Mouse (Mus musculus) 416B (cell line): ENCODE data around the gene Gm14443.
"Not testable (repeated sequence)": the region's sequence is repeated elsewhere in the genome, so short reads cannot be mapped to it uniquely, and the experiment has no call there.

Source experiments
- DNase-seq: peaks from one replicate; pipeline ENCODE4 v3.0.0; 2011; ENCODE audit warnings: low read depth

The Gm14443 gene

GRCm38 (mm10) chr2:175175401-175176180 is at the start of gene Gm14443:
TSS of gene Gm14443 (minus strand) at chr2:175175871.
- DNase-seq = peak; percentile 19

DNA sequence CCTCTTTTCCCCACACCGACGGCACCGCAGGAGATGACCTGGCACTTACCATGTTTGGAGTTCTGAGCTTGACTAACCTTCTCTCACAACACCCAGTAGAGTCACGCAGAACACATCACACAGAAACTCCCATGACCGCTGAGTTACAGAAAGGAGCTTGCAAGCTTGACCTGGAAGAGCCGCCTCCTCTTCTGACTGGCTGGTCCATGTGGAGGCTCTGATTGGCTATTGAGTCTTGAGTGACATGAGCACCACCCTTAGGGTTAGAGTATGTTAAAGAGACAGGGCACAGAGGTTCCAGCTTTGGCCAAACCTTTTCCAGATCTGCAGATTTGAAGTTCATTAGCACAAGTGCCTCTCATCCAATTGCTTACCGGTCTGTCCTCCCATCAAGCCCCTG is 31.1 kb upstream of the Gm14443 start, which contains the start of gene Gm14391:
TSS of gene Gm14391 (minus strand) at position 186 of the 400 bp plus-strand sequence.
- not testable (repeated sequence) for DNase-seq

GRCm38 (mm10) chr2:175179008-175179407 is 3.3 kb upstream of the Gm14443 start:
- DNase-seq = not testable (repeated sequence)

GRCm38 (mm10) chr2:175176312-175176711 is 641 bp upstream of the Gm14443 start:
- DNase-seq = no peak

- DNase-seq = not testable (repeated sequence)
Observed at GRCm38 (mm10) chr2:175174058-175174457, 1.6 kb downstream of the Gm14443 start.

DNA sequence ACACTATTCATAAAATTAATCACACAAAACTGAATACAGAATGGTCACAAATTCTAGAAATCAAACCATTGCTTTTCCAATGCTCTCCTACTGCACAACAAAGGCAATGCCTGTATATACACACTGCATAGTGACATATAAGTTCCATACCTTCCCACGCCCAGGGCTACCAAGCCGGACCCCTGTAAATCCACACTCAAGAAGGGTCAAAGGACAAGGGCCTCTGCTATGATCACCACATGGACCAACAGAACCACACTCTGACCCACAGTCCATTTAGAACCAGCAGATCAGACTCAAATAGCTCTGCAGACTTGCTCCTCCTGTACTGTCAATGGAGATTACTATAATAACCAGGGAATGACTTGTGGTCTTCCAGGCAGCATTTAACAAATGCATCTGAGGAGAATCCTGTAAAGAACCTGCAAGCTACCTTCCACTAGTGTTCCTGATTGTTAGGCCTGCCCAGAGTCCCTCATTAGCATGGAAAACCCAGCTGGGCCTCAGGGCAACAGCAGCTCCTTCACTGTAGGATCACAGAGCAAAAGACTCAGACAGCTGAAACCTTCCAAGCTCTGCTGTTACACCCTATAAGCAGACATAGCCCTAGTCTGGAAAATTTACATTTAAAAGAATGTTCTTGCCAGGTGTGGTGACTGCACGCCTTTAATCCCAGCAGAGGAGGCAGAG is 2.6 kb downstream of the Gm14443 start:
- DNase-seq = not testable (repeated sequence)

DNA sequence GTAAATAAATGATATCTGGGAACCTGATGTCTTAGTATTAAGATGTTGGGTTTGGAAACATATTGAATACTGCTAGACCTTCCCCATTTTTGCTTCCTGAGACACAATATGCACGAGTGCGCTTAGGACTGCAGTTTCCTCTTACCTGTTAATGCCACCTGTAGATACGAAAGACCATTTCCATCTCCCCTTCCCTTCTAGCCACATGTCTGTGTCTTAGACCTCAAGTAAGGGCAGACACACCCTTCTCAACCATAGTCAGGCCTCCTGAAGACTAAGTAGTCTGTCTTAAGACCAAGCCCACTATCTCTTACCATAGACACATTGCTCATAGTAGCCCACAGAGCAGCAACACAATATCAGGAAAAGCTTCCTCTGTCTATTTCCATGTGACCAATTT is 3.5 kb downstream of the Gm14443 start:
- DNase-seq = no peak

GRCm38 (mm10) chr2:175166870-175167269 is 8.8 kb downstream of the Gm14443 start:
- not testable (repeated sequence) for DNase-seq

DNA sequence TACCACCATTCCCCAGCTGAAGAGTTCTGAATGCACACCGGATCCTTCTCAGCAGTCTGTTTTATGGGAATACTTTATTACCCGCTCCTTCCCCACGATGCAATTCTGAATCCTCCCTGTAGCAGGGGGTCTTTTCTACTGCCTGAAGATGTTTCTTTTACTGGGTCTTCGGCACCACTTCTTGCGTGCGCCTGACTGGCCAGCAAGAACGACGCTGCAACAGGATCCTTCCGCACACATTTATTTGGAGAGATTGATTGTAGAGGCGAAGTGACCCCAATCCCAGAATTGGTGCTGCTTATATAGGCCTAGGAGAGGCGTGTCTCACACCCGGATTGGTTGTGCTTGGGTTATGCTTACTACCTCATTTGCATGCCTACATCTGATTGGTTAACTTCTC is 10.6 kb downstream of the Gm14443 start:
- not testable (repeated sequence) for DNase-seq

DNA sequence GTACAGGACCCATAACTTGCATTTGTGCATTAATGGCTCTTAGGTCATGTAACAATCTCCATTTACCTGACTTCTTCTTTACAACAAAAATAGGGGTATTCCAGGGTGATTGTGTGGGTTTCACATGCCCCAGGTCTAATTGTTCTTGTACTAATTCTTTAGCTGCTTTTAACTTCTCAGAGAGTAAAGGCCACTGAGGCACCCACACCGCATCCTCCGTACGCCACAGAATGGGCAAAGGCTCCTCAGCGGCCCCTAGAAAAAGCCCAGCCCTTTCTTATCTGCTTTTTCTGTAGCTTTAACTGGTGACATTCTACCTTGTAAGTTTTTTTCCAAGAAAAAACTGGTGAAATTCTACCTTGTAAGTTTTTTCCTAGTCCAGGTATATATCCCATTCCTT is 14.2 kb downstream of the Gm14443 start:
- not testable (repeated sequence) for DNase-seq

DNA sequence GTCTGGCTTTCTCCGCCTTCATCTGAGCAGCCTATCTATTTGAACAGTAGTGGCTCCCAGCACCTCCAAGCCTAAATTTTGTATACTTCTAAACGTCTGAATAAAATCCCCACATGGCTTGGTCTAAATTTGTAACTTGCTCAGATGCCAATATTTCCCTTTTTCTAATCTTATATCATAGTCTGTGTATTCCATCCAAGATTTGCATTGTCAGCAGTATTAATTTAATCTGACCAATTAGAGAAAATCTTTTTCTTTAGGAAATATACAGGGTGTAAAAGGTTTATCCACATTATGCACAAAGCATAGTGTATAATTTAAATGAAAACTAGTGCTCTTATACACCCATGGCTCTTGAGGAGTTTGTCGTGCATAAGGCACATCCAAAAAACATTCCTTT is 17.0 kb downstream of the Gm14443 start:
- no peak for DNase-seq

- no peak for DNase-seq
Observed at GRCm38 (mm10) chr2:175156696-175157095, 19.0 kb downstream of the Gm14443 start.

GRCm38 (mm10) chr2:175141993-175142295 is 33.7 kb downstream of the Gm14443 start, which contains the start of gene Gm14399:
TSS of gene Gm14399 (minus strand) at chr2:175142012.
- DNase-seq = not testable (repeated sequence)

- not testable (repeated sequence) for DNase-seq
Observed at GRCm38 (mm10) chr2:175141118-175141992, 34.3 kb downstream of the Gm14443 start.

DNA sequence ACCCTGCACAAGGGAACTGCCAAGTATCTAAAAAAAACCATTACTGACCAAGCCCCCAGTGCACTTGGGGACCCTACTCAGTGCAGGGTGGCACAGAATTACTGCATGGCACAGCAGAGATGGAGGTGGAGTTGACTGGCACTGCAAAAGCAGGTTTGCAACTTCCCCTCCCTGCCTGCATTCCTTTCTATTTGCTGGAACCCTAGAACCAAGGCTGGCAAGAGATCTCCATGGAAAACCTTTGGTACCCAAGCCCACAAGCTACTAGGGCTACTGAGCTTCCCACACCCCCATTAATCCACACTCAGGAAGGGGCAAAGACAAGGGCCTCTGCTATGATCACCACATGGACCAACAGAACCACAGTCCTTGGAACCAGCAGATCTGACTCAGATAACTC is 35.0 kb downstream of the Gm14443 start:
- DNase-seq = not testable (repeated sequence)
